ENCODE assay signal across 11 mouse cellular contexts in the genomic region with DNA sequence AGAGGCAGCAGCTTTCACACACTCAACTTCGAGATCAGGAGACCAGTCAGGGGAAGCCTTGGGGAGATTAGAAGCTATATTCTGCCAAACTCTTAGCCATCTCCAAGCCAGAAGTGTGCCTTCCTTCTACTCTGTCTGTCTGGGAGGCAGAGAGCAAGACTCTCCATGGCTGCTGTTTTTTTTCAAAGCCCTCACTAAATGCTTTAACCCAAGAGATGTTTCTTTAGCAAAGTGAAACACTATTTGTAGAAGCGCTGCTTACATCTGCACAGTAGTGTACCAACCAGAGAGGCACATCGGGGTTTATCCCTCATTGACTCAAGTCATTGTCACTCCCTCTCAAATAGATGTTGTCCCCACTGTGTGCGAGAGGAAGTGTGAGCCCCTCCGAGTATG.
DNase-seq lines count a peak whose midpoint lies in the region; ATAC-seq and TF ChIP-seq lines count a peak whose summit lies in the region.
"Had no signal": no experiment of that assay in that cellular context is flagged by ENCODE, and none has a peak within 500 bp of the region (broad histone marks: within the 10 kb centered on the region; RNA-seq: fewer than 3 reads in every experiment).

No protein-coding gene starts in this region.

- H3K4me3 ChIP-seq in midbrain, embryonic 10.5 days: peak overlapping the region; percentile 4; the same call in 1 of the 2 replicates
- no peak overlapping the region for H3K4me3 ChIP-seq in midbrain, postnatal 0 days (ENCODE audit: low read depth, low read length)
- no peak overlapping the region for H3K4me3 ChIP-seq in hindbrain, embryonic 12.5 days
- H3K4me3 ChIP-seq in liver, postnatal 0 days (ENCODE audit: low read depth, low read length): no peak overlapping the region
- no peak overlapping the region for H3K4me3 ChIP-seq in small intestine, adult 2 months (ENCODE audit: low read depth, low read length)

- no peak for TF ChIP-seq CTCF in midbrain, postnatal 0 days (IDR thresholded peaks at IDR 0.05)
- no peak for TF ChIP-seq CTCF in liver, postnatal 0 days (IDR thresholded peaks at IDR 0.05; ENCODE audit: low read depth)
- no peak for TF ChIP-seq CTCF in small intestine, adult 2 months (IDR thresholded peaks at IDR 0.05; ENCODE audit: extremely low read depth, insufficient read length, insufficient replicate concordance, low read depth, low read length)

- ATAC-seq in midbrain, postnatal 0 days (ENCODE audit: low FRiP score): no peak
- peak; percentile 11; the same call in 1 of the 2 replicates for ATAC-seq in hindbrain, embryonic 12.5 days (ENCODE audit: low FRiP score)
- ATAC-seq in liver, postnatal 0 days: no peak

- 51% methylated on average over 5 of the region's 5 CpGs for WGBS in midbrain, embryonic 10.5 days
- WGBS in midbrain, postnatal 0 days: 21% methylated on average over 5 of the region's 5 CpGs
- WGBS in hindbrain, embryonic 12.5 days: 29% methylated on average over 5 of the region's 5 CpGs
- WGBS in liver, postnatal 0 days (ENCODE audit: insufficient replicate concordance): 53% methylated on average over 5 of the region's 5 CpGs
- WGBS in small intestine, adult 2 months: 27% methylated on average over 5 of the region's 5 CpGs

- H3K9ac ChIP-seq in midbrain, postnatal 0 days (replicated peaks; ENCODE audit: low read length, poor library complexity, severe bottlenecking): no peak overlapping the region
- no peak overlapping the region for H3K9ac ChIP-seq in hindbrain, embryonic 12.5 days
- H3K9ac ChIP-seq in liver, postnatal 0 days (replicated peaks): no peak overlapping the region

- H3K4me2 ChIP-seq in midbrain, postnatal 0 days (ENCODE audit: low read depth, low read length, poor library complexity, severe bottlenecking): no peak overlapping the region
- peak overlapping the region; percentile 36 for H3K4me2 ChIP-seq in hindbrain, embryonic 12.5 days (replicated peaks)
- H3K4me2 ChIP-seq in liver, postnatal 0 days (ENCODE audit: low read depth, low read length): peak overlapping the region; percentile 44; the same call in 1 of the 2 replicates

- DNase-seq in midbrain, embryonic 10.5 days (ENCODE audit: low spot score): peak; percentile 28
- DNase-seq in midbrain, postnatal 0 days (ENCODE audit: low spot score): no peak
- DNase-seq in liver, postnatal 0 days: no peak
- no peak for DNase-seq in right cerebral cortex, postnatal 4 days
- DNase-seq in adipocyte (ENCODE audit: low spot score): no peak
- no peak for DNase-seq in kidney, postnatal 25 days
- DNase-seq: cerebellum, postnatal 14 days; lung, postnatal 36 days; right cerebral cortex, adult 18-20 months had no signal

- peak overlapping the region; percentile 80 for H3K27ac ChIP-seq in midbrain, embryonic 10.5 days (replicated peaks)
- no peak overlapping the region for H3K27ac ChIP-seq in midbrain, postnatal 0 days (ENCODE audit: low read depth, low read length)
- H3K27ac ChIP-seq in hindbrain, embryonic 12.5 days: peak overlapping the region; percentile 64
- H3K27ac ChIP-seq in liver, postnatal 0 days (ENCODE audit: low read depth): no peak overlapping the region
- H3K27ac ChIP-seq in small intestine, adult 2 months (ENCODE audit: insufficient read depth, low read depth, low read length): peak overlapping the region; percentile 77

- TF ChIP-seq POLR2A in small intestine, adult 2 months (IDR thresholded peaks at IDR 0.05; ENCODE audit: low read depth, low read length): no peak

- no peaks in the 10 kb centered on the region for H3K36me3 ChIP-seq in midbrain, embryonic 10.5 days
- H3K36me3 ChIP-seq in midbrain, postnatal 0 days (ENCODE audit: insufficient read depth, low read length): no peaks in the 10 kb centered on the region
- H3K36me3 ChIP-seq in hindbrain, embryonic 12.5 days: no peaks in the 10 kb centered on the region
- H3K36me3 ChIP-seq in liver, postnatal 0 days (replicated peaks; ENCODE audit: insufficient read depth, low read length): no peaks in the 10 kb centered on the region
- H3K36me3 ChIP-seq in small intestine, adult 2 months (ENCODE audit: control insufficient read depth, insufficient read depth, low read length): no peaks in the 10 kb centered on the region

- peaks cover 47% of the 10 kb centered on the region for H3K4me1 ChIP-seq in midbrain, embryonic 10.5 days
- 0 out of 2 replicates have a peak, but pooled peaks cover 4% of the 10 kb centered on the region for H3K4me1 ChIP-seq in midbrain, postnatal 0 days (ENCODE audit: insufficient read depth, low read length)
- H3K4me1 ChIP-seq in hindbrain, embryonic 12.5 days: peaks cover 22% of the 10 kb centered on the region
- no peaks in the 10 kb centered on the region for H3K4me1 ChIP-seq in liver, postnatal 0 days (ENCODE audit: insufficient read depth)
- H3K4me1 ChIP-seq in small intestine, adult 2 months (ENCODE audit: control insufficient read depth, insufficient read depth, insufficient read length, low read length): peaks cover 10% of the 10 kb centered on the region; the same call in 1 of the 2 replicates

- no peak for TF ChIP-seq EP300 in liver, postnatal 0 days (IDR thresholded peaks at IDR 0.05; ENCODE audit: low read depth)

- peaks cover 9% of the 10 kb centered on the region; the same call in 1 of the 2 replicates for H3K27me3 ChIP-seq in midbrain, embryonic 10.5 days (ENCODE audit: low read depth, poor library complexity, severe bottlenecking)
- no peaks in the 10 kb centered on the region for H3K27me3 ChIP-seq in midbrain, postnatal 0 days (ENCODE audit: insufficient read depth, low read length)
- no peaks in the 10 kb centered on the region for H3K27me3 ChIP-seq in hindbrain, embryonic 12.5 days
- no peaks in the 10 kb centered on the region for H3K27me3 ChIP-seq in liver, postnatal 0 days (ENCODE audit: insufficient read depth, low read length)
- no peaks in the 10 kb centered on the region for H3K27me3 ChIP-seq in small intestine, adult 2 months (ENCODE audit: control insufficient read depth, insufficient read depth, low read length)

- H3K9me3 ChIP-seq in midbrain, embryonic 10.5 days (replicated peaks): no peaks in the 10 kb centered on the region
- no peaks in the 10 kb centered on the region for H3K9me3 ChIP-seq in midbrain, postnatal 0 days (ENCODE audit: low read length)
- H3K9me3 ChIP-seq in hindbrain, embryonic 12.5 days (replicated peaks): no peaks in the 10 kb centered on the region
- H3K9me3 ChIP-seq in liver, postnatal 0 days (ENCODE audit: low read length): no peaks in the 10 kb centered on the region

Comparison
In these comparisons a context has a peak if more than half of its experiments do, and no peak if none do; other contexts are left out.
1. H3K27ac ChIP-seq: peak in midbrain, embryonic 10.5 days (single experiment), hindbrain, embryonic 12.5 days (single experiment) and small intestine, adult 2 months (single experiment); none in midbrain, postnatal 0 days (single experiment) and liver, postnatal 0 days (single experiment).